Mouse (Mus musculus): ENCODE measurements around the gene Lrp10. TPM values are rescaled to one million over a fixed set of nuclear protein-coding genes. Genes with fewer than 3 reads are reported as not detected.

Lrp10 gene
- polyA plus RNA-seq, 1 experiment from 2014 or later: 30.8 TPM

DNA sequence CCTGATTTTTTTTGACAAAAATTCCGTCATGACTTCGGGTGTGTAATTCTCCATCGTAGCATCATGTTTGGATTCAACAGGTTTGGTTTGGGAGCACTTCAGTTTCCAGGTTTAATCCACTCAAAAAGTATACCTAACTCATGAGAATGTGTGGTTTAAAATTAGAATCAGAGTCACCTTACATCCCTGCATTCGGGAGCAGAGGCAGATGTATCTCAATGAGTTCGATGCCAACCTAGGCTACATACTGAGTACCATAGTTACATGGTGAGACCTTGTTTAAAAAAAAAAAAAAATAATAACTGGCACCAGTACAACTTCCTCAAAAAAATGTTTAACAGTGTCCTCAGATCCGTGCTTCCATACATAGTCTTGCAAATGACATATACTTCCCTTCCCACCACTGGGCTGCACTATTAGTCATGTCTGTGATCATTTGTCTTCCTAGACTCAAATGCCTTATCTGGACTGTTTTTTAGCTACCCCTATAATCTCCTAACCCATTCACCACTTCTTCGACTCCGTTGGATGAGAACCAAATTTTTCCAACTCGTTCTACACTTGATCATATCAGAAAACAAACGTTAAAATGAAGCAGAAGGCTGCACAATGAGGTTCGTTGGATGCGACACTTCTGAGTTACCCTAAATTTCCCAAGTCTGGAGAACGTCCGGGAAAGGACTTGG is 37.8 kb upstream of the Lrp10 start:
- peak overlapping the region; percentile 90 for H3K27ac ChIP-seq (ENCODE audit: low read length)
- peaks cover 32% of the 10 kb centered on the region for H3K4me1 ChIP-seq (replicated peaks; ENCODE audit: control insufficient read depth, insufficient read depth, low read length)
- no peaks in the 10 kb centered on the region for H3K36me3 ChIP-seq (ENCODE audit: control insufficient read depth, insufficient read depth)
- peak overlapping the region; percentile 63 for H3K4me2 ChIP-seq (ENCODE audit: low read length)
- no peaks in the 10 kb centered on the region for H3K9me3 ChIP-seq (ENCODE audit: control insufficient read depth, low read length)
- peak overlapping the region; percentile 80 for H3K4me3 ChIP-seq (replicated peaks; ENCODE audit: low read length)
- H3K9ac ChIP-seq (replicated peaks; ENCODE audit: low read depth, low read length): peak overlapping the region; percentile 87
- 32% methylated on average over 14 of the region's 14 CpGs for WGBS
- H3K27me3 ChIP-seq (replicated peaks; ENCODE audit: control insufficient read depth, insufficient read depth, low read length): no peaks in the 10 kb centered on the region
- peak; percentile 47 for ATAC-seq

DNA sequence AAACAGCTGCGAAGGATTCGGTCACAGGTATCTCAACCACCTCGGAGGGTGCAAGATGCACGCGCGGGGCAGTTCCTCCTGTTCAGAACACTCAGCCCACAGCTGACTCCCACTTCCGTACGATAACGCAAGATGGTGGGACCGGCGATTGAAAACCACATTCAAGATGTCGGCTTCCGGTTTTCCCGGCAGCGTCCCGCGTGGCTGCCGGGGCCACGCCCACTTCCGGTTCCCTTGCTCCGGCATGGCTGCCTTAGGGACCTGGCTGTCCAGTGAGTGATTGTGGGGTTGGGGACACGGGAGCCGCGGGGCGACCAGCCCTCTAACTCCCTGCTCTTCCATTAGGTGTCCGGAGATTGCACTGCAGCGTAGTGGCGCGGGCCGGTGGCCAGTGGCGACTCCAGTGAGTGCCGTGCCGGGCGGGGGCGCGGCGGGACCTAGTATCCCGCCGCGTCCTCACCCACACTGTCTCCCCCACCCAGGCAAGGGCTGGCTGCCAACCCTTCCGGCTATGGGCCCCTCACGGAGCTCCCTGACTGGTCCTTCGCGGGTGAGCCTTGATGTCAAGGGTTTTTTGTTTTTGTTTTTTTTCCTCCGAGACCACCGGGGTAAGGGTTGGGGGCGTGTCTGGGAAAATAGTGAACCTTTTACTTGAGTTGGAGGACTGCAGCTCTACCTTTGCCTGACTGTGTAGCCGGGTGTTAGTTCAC is 37.1 kb upstream of the Lrp10 start, which contains the start of gene Mrpl52:
Gene Mrpl52, plus strand, starts transcription at position 221 of the 710 bp plus-strand sequence.
- Histone ChIP-seq H3K36me3 (ENCODE audit: control insufficient read depth, insufficient read depth) (no peaks in the 10 kb centered on the region), H3K27ac (ENCODE audit: low read length) (peak within 1 kb of the TSS; percentile 90), H3K27me3 (replicated peaks; ENCODE audit: control insufficient read depth, insufficient read depth, low read length) (no peaks in the 10 kb centered on the region), H3K4me1 (replicated peaks; ENCODE audit: control insufficient read depth, insufficient read depth, low read length) (peaks cover 34% of the 10 kb centered on the region), H3K4me2 (ENCODE audit: low read length) (peak within 1 kb of the TSS; percentile 79), H3K9me3 (ENCODE audit: control insufficient read depth, low read length) (no peaks in the 10 kb centered on the region), H3K9ac (replicated peaks; ENCODE audit: low read depth, low read length) (peak within 1 kb of the TSS; percentile 87), H3K4me3 (replicated peaks; ENCODE audit: low read length) (peak within 1 kb of the TSS; percentile 80)
- WGBS: under 1% methylated on average over 48 of the region's 48 CpGs
- peak; percentile 79 for ATAC-seq

GRCm38 (mm10) chr14:54427696-54428095 is 36.2 kb upstream of the Lrp10 start:
- Histone ChIP-seq H3K9me3 (ENCODE audit: control insufficient read depth, low read length) (no peaks in the 10 kb centered on the region), H3K27me3 (replicated peaks; ENCODE audit: control insufficient read depth, insufficient read depth, low read length) (no peaks in the 10 kb centered on the region), H3K4me3 (replicated peaks; ENCODE audit: low read length) (peak overlapping the region; percentile 80), H3K4me2 (ENCODE audit: low read length) (peak overlapping the region; percentile 79), H3K4me1 (replicated peaks; ENCODE audit: control insufficient read depth, insufficient read depth, low read length) (peaks cover 38% of the 10 kb centered on the region), H3K27ac (ENCODE audit: low read length) (no peak overlapping the region), H3K36me3 (ENCODE audit: control insufficient read depth, insufficient read depth) (no peaks in the 10 kb centered on the region), H3K9ac (replicated peaks; ENCODE audit: low read depth, low read length) (no peak overlapping the region)
- no peak for ATAC-seq
- WGBS: 87% methylated on average over 7 of the region's 7 CpGs

DNA sequence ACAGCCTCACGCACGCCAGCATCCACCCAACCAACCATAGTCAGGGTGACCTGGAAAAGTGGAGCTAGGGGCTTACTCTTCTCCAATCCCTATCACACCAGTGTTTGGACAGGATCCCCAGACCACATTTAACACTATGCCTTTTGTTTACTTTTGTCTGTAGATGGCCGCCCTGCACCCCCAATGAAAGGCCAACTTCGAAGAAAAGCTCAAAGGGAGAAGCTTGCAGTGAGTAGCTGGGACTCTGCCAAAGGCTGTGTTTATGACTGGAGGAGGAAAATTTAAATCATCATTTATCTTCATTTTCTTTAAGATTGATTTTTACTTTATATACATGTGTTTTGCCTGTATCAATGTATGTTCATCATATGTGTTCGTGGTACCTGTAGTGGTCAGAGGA is 35.5 kb upstream of the Lrp10 start:
- ATAC-seq: no peak
- Histone ChIP-seq H3K9ac (replicated peaks; ENCODE audit: low read depth, low read length) (no peak overlapping the region), H3K9me3 (ENCODE audit: control insufficient read depth, low read length) (no peaks in the 10 kb centered on the region), H3K27me3 (replicated peaks; ENCODE audit: control insufficient read depth, insufficient read depth, low read length) (no peaks in the 10 kb centered on the region), H3K36me3 (ENCODE audit: control insufficient read depth, insufficient read depth) (no peaks in the 10 kb centered on the region), H3K4me2 (ENCODE audit: low read length) (no peak overlapping the region), H3K4me1 (replicated peaks; ENCODE audit: control insufficient read depth, insufficient read depth, low read length) (peaks cover 43% of the 10 kb centered on the region), H3K27ac (ENCODE audit: low read length) (no peak overlapping the region), H3K4me3 (replicated peaks; ENCODE audit: low read length) (no peak overlapping the region)
- 93% methylated on average over 5 of the region's 5 CpGs for WGBS

DNA sequence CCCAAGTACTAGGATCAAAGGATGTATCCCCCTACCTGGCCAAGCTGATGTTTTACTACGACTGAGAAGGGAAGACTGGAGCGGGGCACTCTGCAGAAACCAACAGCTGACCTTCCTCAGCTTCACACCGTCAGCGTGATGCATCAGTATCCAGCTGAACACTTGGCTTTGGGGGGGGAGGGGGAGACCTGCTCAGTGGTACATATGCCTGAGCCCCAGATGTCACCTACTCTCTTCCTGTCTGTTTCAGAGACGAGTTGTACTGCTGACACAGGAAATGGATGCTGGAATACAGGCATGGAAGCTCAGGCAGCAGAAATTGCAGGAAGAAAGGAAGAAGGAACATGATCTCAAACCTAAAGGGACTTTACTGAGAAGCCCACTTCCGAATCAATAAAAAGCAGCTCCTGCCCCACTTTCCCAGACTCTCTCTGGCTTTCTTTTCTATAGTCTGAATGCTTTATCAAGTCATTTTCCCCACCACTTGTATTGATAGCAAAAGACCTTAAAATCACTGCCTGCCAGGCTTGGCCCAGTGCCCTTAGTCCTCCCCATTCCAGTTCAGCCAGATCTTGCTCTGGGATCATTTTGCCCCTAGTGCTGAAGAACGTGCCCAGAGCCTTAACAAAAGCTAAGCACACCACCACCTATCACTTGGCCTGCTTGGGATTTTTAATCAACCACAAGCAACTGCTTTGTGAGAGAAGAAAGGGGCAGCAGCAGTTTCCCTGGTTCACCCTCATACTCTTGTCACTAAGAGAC is 34.4 kb upstream of the Lrp10 start:
- peaks cover 52% of the 10 kb centered on the region for H3K4me1 ChIP-seq (replicated peaks; ENCODE audit: control insufficient read depth, insufficient read depth, low read length)
- no peaks in the 10 kb centered on the region for H3K27me3 ChIP-seq (replicated peaks; ENCODE audit: control insufficient read depth, insufficient read depth, low read length)
- H3K9ac ChIP-seq (replicated peaks; ENCODE audit: low read depth, low read length): no peak overlapping the region; the same call in 1 of the 2 replicates
- WGBS: 53% methylated on average over 7 of the region's 7 CpGs
- H3K4me2 ChIP-seq (ENCODE audit: low read length): peak overlapping the region; percentile 69
- H3K4me3 ChIP-seq (replicated peaks; ENCODE audit: low read length): no peak overlapping the region
- peak overlapping the region; percentile 91 for H3K27ac ChIP-seq (ENCODE audit: low read length)
- no peak for ATAC-seq
- H3K36me3 ChIP-seq (ENCODE audit: control insufficient read depth, insufficient read depth): no peaks in the 10 kb centered on the region
- H3K9me3 ChIP-seq (ENCODE audit: control insufficient read depth, low read length): no peaks in the 10 kb centered on the region

- H3K27ac ChIP-seq (ENCODE audit: low read length): peak overlapping the region; percentile 91
- peak overlapping the region; percentile 86 for H3K9ac ChIP-seq (replicated peaks; ENCODE audit: low read depth, low read length)
- H3K4me3 ChIP-seq (replicated peaks; ENCODE audit: low read length): peak overlapping the region; percentile 68
- peaks cover under 1% of the 10 kb centered on the region; the same call in 1 of the 2 replicates for H3K36me3 ChIP-seq (ENCODE audit: control insufficient read depth, insufficient read depth)
- 3% methylated on average over 18 of the region's 18 CpGs for whole genome bisulfite sequencing
- H3K4me1 ChIP-seq (replicated peaks; ENCODE audit: control insufficient read depth, insufficient read depth, low read length): peaks cover 52% of the 10 kb centered on the region
- no peak for ATAC-seq
- peak overlapping the region; percentile 69 for H3K4me2 ChIP-seq (ENCODE audit: low read length)
- H3K9me3 ChIP-seq (ENCODE audit: control insufficient read depth, low read length): no peaks in the 10 kb centered on the region
- no peaks in the 10 kb centered on the region for H3K27me3 ChIP-seq (replicated peaks; ENCODE audit: control insufficient read depth, insufficient read depth, low read length)
These were observed 33.4 kb upstream of the Lrp10 start for GRCm38 (mm10) chr14:54430406-54431145.

GRCm38 (mm10) chr14:54431334-54432077 is 32.4 kb upstream of the Lrp10 start, which contains the start of gene Mmp14:
Mmp14 (plus strand) TSS chr14:54431612.
- Histone ChIP-seq H3K4me2 (ENCODE audit: low read length) (peak within 1 kb of the TSS; percentile 69), H3K4me3 (replicated peaks; ENCODE audit: low read length) (peak within 1 kb of the TSS; percentile 68), H3K9me3 (ENCODE audit: control insufficient read depth, low read length) (no peaks in the 10 kb centered on the region), H3K4me1 (replicated peaks; ENCODE audit: control insufficient read depth, insufficient read depth, low read length) (peaks cover 46% of the 10 kb centered on the region), H3K9ac (replicated peaks; ENCODE audit: low read depth, low read length) (peak within 1 kb of the TSS; percentile 86), H3K27me3 (replicated peaks; ENCODE audit: control insufficient read depth, insufficient read depth, low read length) (no peaks in the 10 kb centered on the region), H3K27ac (ENCODE audit: low read length) (peak within 1 kb of the TSS; percentile 91), H3K36me3 (ENCODE audit: control insufficient read depth, insufficient read depth) (peaks cover 3% of the 10 kb centered on the region; the same call in 1 of the 2 replicates)
- WGBS: under 1% methylated on average over 49 of the region's 49 CpGs
- ATAC-seq: peak; percentile 54

GRCm38 (mm10) chr14:54432078-54432836 is 31.7 kb upstream of the Lrp10 start:
- Histone ChIP-seq H3K4me3 (replicated peaks; ENCODE audit: low read length) (peak overlapping the region; percentile 68), H3K4me1 (replicated peaks; ENCODE audit: control insufficient read depth, insufficient read depth, low read length) (peaks cover 45% of the 10 kb centered on the region), H3K9me3 (ENCODE audit: control insufficient read depth, low read length) (no peaks in the 10 kb centered on the region), H3K27ac (ENCODE audit: low read length) (peak overlapping the region; percentile 91), H3K9ac (replicated peaks; ENCODE audit: low read depth, low read length) (peak overlapping the region; percentile 86), H3K27me3 (replicated peaks; ENCODE audit: control insufficient read depth, insufficient read depth, low read length) (no peaks in the 10 kb centered on the region), H3K4me2 (ENCODE audit: low read length) (peak overlapping the region; percentile 69), H3K36me3 (ENCODE audit: control insufficient read depth, insufficient read depth) (peaks cover 3% of the 10 kb centered on the region; the same call in 1 of the 2 replicates)
- peak; percentile 24 for ATAC-seq
- WGBS: 2% methylated on average over 54 of the region's 54 CpGs

All from forebrain, embryonic 16.5 days (tissue).